Mouse (Mus musculus) lung, embryonic 15.5 days (tissue): ENCODE results near the gene Lipe. TPM values are rescaled to one million over a fixed set of nuclear protein-coding genes. Genes with fewer than 3 reads are reported as not detected.
A peak's percentile ranks its signal among the peaks of the same experiment; 100 is the strongest.

ENCODE experiments used
- ATAC-seq: fragments of 200-750 bp; cut with Nextera tagmentation; 2 replicates; pipeline ENCODE4 v1.8.0; 2017; ENCODE audit warnings: moderate number of reproducible peaks, borderline replicate concordance; ENCODE audit not compliant: low FRiP score, low TSS enrichment; ENCODE audit errors: extremely low read depth
- H3K27ac ChIP-seq: fragments of 300-500 bp; sonication (generic); 2 replicates; pipeline ENCODE4 v1.5.1; 2015; ENCODE audit warnings: moderate library complexity, mild to moderate bottlenecking, inconsistent platforms
- H3K27me3 ChIP-seq: fragments of 300-500 bp; sonication (generic); 2 replicates; pipeline ENCODE4 v1.6.1; 2015; ENCODE audit warnings: inconsistent platforms
- H3K36me3 ChIP-seq: fragments of 300-500 bp; sonication (generic); 2 replicates; pipeline ENCODE4 v1.6.1; 2015; ENCODE audit warnings: inconsistent platforms
- H3K4me1 ChIP-seq: fragments of 300-500 bp; sonication (generic); 2 replicates; pipeline ENCODE4 v1.6.1; 2015; ENCODE audit warnings: inconsistent platforms
- H3K4me2 ChIP-seq: fragments of 300-500 bp; sonication (generic); 2 replicates; pipeline ENCODE4 v1.6.1; 2015; ENCODE audit warnings: inconsistent platforms, mild to moderate bottlenecking, moderate library complexity
- H3K4me3 ChIP-seq: fragments of 300-500 bp; sonication (generic); 2 replicates; pipeline ENCODE4 v1.5.1; 2015; ENCODE audit warnings: mild to moderate bottlenecking, inconsistent platforms
- H3K9ac ChIP-seq: fragments of 300-500 bp; sonication (generic); 2 replicates; pipeline ENCODE4 v1.6.1; 2015; ENCODE audit warnings: inconsistent platforms
- H3K9me3 ChIP-seq: fragments of 300-500 bp; sonication (generic); 2 replicates; pipeline ENCODE4 v1.6.1; 2016; ENCODE audit warnings: inconsistent platforms
- WGBS: fragments of 180-500 bp; shearing (Covaris S2); methylation state at CpG from one replicate; pipeline ENCODE4 v1.1.7; 2015; 5-methylcytosine and 5-hydroxymethylcytosine counted together
- polyA plus RNA-seq: library from polyadenylated mRNA; unstranded; fragments of >200 nt; fragmentation: Nextera tagmentation; extraction: Ambion mirVana; gene quantifications from 2 replicates; pipeline ENCODE4 v1.2.1, GENCODE M21; 2015

Gene Lipe
- polyA plus RNA-seq, 1 experiment from 2014 or later = 9.4 TPM

DNA sequence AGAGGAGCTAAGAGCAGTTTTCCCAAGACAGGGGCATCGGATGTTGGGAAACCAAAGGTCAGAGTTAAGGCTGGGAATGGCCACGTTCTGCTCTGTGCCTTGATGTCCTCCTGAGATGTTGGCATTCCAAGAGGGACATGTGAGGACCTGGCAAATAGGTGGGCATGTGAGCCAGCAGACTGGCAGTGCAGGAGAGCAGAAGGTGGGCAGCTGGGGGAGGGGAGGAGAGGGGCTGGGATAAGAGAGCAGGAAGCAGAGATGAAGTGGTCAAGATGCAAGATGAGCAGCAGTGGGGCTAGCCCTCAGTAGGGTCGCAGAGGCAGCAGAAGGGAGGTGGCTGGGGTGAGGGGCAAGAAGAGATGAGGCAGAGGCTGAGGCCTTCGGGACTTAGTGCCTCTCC, 14.6 kb downstream of the Lipe start:
- no peaks in the 10 kb centered on the region for H3K27me3 ChIP-seq
- H3K4me1 ChIP-seq = peaks cover 42% of the 10 kb centered on the region
- no peaks in the 10 kb centered on the region for H3K9me3 ChIP-seq
- H3K36me3 ChIP-seq = peaks cover 28% of the 10 kb centered on the region
- no peak overlapping the region for H3K4me2 ChIP-seq
- no peak for ATAC-seq
- WGBS = 63% methylated on average over 4 of the region's 4 CpGs
- no peak overlapping the region for H3K9ac ChIP-seq
- no peak overlapping the region for H3K27ac ChIP-seq
- H3K4me3 ChIP-seq = no peak overlapping the region

DNA sequence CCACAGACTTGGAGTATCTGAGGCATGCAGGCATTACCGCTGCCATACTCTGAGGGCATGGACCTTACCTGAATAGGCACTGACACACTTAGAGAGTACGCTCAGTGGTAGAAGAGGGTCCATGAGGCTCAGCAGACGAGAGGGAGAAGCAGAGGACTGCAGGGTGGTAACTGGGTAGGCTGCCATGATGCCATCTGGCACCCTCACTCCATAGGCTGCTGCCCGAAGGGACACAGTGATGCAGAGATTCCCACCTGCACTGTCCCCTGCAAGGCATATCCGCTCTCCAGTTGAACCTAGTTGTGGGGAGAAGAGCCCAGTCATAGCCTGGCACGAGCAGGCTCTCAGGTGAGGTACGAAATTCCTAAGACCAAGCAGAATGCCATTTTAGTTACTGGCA, 15.1 kb downstream of the Lipe start:
- Histone ChIP-seq H3K4me2 (no peak overlapping the region), H3K4me3 (no peak overlapping the region), H3K27me3 (no peaks in the 10 kb centered on the region), H3K9ac (no peak overlapping the region), H3K9me3 (no peaks in the 10 kb centered on the region), H3K36me3 (peaks cover 25% of the 10 kb centered on the region), H3K27ac (no peak overlapping the region), H3K4me1 (peaks cover 42% of the 10 kb centered on the region)
- ATAC-seq = no peak
- WGBS = 90% methylated on average over 7 of the region's 7 CpGs

DNA sequence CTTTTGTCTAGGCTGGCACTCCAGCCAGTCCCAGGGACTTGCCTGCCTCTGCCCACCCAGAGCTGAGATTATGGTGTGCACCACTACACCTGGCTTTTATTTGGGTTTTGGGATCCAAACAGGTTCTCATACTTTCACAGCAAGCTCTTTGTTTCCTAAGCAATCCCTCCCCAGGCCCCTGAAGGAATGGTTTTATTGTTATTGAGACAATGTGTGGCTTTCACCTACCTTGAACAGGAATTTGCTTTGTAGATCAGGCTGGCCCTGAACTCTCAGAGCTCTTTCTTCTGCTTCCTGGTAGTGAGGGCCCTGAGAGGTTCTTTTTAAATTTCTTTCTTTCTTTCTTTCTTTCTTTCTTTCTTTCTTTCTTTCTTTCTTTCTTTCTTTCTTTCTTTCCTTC, 16.0 kb downstream of the Lipe start:
- H3K9ac ChIP-seq = no peak overlapping the region
- no peak overlapping the region for H3K4me2 ChIP-seq
- H3K27ac ChIP-seq = peak overlapping the region; percentile 8; the same call in 1 of the 2 replicates
- H3K9me3 ChIP-seq = no peaks in the 10 kb centered on the region
- H3K27me3 ChIP-seq = no peaks in the 10 kb centered on the region
- peaks cover 42% of the 10 kb centered on the region for H3K4me1 ChIP-seq
- H3K36me3 ChIP-seq = peaks cover 20% of the 10 kb centered on the region
- no peak for ATAC-seq
- H3K4me3 ChIP-seq = no peak overlapping the region

DNA sequence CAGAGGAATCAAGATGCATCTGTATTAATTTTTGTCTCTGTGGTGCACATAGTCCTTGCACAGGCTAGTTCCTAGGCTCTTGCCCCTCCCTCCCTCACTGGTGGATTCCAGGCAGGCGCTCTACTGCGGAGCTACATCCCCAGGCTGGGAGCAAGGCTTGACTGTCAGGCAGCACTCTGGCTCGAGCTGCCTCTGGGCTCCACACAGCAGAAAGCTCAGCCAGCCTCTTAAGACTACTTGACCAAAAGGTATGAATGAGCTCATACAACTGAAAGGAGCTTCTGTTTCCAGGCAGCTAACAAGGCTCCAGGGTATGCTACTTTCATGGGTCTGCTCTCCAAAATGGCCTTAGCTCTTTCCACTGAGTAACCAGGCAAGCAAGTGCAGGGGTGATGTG, 17.2 kb downstream of the Lipe start:
- Histone ChIP-seq H3K27ac (peak overlapping the region; percentile 9; the same call in 1 of the 2 replicates), H3K9ac (no peak overlapping the region), H3K4me1 (peaks cover 41% of the 10 kb centered on the region), H3K9me3 (no peaks in the 10 kb centered on the region), H3K4me2 (no peak overlapping the region), H3K36me3 (peaks cover 18% of the 10 kb centered on the region), H3K4me3 (no peak overlapping the region), H3K27me3 (no peaks in the 10 kb centered on the region)
- 25% methylated on average over 3 of the region's 3 CpGs for WGBS
- ATAC-seq = no peak

DNA sequence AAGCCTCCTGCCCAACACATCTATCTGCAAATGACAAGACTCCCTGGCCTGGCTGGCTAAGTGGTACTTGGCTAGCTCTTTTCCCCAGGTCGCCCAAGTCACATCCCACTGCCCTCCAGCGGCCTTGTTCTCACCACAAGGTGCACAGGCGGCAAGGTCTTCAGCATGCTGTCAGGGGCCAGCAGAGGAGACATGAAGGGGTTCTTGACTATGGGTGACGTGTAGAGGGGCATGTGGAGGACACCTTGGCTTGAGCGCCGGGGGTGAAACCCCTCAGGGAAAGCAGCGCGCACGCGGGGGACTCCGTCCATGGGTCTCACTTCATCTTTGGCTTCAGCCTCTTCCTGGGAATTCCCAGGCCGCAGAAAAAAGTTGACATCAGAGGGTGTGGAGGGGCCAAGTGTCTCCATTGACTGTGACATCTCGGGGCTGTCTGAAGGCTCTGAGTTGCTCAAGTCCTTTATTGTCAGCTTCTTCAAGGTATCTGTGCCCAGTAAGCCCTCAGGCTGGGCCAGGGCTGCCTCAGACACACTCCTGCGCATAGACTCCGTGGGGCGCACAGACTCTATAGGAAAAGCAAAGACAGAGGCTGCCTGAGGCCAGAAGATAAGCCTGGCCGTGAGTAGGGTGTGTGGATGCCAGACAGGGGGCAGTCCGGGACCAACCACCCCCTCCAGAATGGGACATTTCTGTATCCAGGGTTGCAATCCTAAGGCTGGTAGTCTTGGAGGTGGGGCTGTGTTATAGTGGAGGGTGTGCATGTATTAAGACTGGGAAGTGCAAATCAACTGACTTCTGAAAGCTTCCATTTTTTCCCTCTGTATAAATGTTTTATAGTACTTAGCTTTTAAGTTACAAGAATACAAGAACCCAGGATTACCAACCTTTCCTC, 17.9 kb downstream of the Lipe start:
- Histone ChIP-seq H3K4me1 (peaks cover 34% of the 10 kb centered on the region), H3K27me3 (no peaks in the 10 kb centered on the region), H3K36me3 (peaks cover 18% of the 10 kb centered on the region), H3K9me3 (no peaks in the 10 kb centered on the region), H3K4me3 (peak overlapping the region; percentile 41; the same call in 1 of the 2 replicates), H3K27ac (peak overlapping the region; percentile 9; the same call in 1 of the 2 replicates), H3K9ac (0 out of 2 replicates have a peak overlapping the region, but pooled peaks have one; percentile 21), H3K4me2 (peak overlapping the region; percentile 67)
- WGBS = 48% methylated on average over 18 of the region's 18 CpGs
- peak; percentile 17; the same call in 1 of the 2 replicates for ATAC-seq

DNA sequence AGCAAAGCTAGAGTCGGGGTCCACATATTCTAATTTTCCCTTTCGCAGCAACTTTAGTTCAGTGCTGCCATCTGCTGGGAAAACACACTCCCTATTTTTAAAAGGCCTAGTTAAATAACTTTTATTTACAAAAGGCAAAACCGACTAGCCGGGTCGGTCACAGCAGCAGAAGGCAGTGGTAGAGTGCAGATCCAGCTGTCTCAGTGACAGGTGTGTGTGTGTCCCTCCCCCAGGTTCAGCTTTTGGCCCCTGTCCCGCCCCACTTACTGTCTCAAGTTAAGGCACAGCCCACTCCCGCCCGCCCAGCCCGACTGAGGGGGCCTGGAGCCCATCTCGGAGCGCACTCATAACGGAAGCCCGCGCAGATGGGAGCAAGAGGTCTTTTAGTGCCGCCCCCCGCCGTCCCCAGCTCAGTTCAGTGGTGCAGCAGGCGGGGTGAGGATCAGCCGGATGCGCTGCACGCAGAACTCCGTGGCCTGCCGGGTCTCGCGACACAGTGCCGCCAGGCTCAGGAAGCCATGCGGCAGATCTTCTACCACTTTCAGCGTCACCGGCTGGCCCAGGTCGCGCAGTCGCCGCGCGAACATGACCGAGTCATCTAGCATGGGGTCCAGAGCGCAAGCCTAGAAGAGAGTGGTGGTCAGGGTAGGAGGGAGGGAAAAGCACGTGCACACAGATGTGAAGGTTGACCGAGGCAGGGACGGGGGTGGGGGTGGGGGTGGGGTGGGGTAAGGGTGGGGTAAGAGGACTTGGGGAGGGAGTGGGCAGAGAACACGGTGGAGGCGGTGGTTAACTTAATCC, 18.8 kb downstream of the Lipe start:
- Histone ChIP-seq H3K27me3 (no peaks in the 10 kb centered on the region), H3K4me1 (peaks cover 29% of the 10 kb centered on the region), H3K9ac (peak overlapping the region; percentile 21), H3K9me3 (no peaks in the 10 kb centered on the region), H3K27ac (peak overlapping the region; percentile 43), H3K36me3 (peaks cover 16% of the 10 kb centered on the region), H3K4me2 (peak overlapping the region; percentile 67), H3K4me3 (peak overlapping the region; percentile 41)
- peak; percentile 47; the same call in 1 of the 2 replicates for ATAC-seq
- WGBS = 1% methylated on average over 42 of the region's 42 CpGs

DNA sequence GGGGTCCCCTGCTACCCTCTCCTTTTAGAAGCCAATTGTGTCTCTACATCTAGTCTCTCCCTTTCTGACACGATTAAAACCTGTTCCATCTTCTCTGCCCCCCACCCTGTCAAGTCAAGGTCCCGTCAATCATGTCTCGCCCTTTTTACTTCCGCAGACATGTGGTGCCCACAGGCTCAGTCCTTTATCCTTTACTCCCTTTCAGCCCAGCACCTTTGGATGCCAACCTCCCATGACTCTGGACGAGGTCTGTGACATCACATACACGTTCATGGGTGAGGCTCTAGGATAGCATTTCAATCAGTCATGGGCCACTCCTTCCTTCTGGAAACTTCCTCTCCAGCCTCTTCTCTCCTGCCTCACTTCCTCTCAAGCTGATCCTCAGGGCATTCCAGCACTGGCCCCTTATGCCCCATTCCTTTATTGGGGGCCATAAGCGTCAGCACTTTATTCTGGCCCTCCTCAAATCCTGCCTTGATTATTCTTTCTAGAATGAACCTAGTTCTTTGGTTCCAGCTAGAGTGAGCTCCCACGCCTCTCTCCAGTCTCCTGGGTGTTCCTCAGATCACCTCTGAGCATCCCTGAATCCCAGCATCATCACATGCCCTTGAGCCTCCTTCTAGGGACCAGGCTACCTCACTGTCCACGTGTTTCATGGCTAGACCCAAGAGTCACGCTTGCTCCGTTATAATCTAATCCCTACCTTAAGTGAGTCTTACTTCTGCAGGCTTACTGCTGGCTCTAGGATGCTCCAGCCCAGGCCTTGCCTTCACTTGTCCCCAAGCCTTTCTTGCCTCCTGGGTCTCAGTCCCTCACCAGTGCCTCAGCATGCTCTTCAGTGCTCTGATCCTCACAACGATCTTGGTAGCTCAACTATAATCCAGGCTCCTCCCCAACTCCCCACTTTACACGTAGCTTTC, 20.1 kb downstream of the Lipe start:
- H3K4me2 ChIP-seq = no peak overlapping the region
- no peaks in the 10 kb centered on the region for H3K9me3 ChIP-seq
- 78% methylated on average over 13 of the region's 13 CpGs for WGBS

DNA sequence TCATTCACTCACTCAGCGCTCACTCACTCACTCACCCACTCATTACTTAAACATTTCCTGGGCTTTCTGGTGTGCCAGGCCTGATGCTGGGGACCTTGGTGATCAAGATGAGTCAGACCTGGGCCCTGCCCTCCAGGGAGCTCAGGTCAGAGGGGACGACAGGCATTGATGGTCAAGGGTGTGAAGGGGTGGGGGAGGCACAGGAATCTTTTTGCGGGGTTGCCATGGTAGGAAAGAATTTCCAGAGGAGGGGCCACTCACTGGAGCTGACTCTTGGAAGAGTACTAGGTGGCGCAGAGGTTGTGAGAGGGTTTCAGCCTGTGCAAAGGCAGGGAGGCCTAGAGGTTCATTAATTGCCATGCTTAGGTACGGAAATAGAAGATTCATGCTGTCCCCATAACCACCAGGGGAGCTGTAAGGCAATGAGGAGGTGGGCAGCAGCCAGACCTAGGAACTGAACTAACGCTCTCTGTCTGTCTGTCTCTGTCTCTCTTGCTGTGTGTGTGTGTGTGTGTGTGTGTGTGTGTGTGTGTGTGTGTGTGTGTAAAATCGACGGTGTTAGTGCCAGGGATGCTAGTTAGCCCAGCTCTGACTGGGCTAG, 21.3 kb downstream of the Lipe start:
- Histone ChIP-seq H3K4me2 (peak overlapping the region; percentile 55), H3K27me3 (no peaks in the 10 kb centered on the region), H3K4me3 (peak overlapping the region; percentile 36), H3K27ac (no peak overlapping the region), H3K9me3 (no peaks in the 10 kb centered on the region), H3K4me1 (peaks cover 29% of the 10 kb centered on the region), H3K9ac (no peak overlapping the region), H3K36me3 (peaks cover 3% of the 10 kb centered on the region; the same call in 1 of the 2 replicates)
- no peak for ATAC-seq
- 41% methylated on average over 8 of the region's 8 CpGs for WGBS

More for the DNA sequence above, 20.1 kb downstream of the Lipe start:
- no peak overlapping the region for H3K9ac ChIP-seq
- no peak for ATAC-seq
- H3K4me1 ChIP-seq = peaks cover 29% of the 10 kb centered on the region
- no peaks in the 10 kb centered on the region for H3K27me3 ChIP-seq
- H3K27ac ChIP-seq = no peak overlapping the region
- H3K36me3 ChIP-seq = peaks cover 10% of the 10 kb centered on the region; the same call in 1 of the 2 replicates
- no peak overlapping the region for H3K4me3 ChIP-seq

DNA sequence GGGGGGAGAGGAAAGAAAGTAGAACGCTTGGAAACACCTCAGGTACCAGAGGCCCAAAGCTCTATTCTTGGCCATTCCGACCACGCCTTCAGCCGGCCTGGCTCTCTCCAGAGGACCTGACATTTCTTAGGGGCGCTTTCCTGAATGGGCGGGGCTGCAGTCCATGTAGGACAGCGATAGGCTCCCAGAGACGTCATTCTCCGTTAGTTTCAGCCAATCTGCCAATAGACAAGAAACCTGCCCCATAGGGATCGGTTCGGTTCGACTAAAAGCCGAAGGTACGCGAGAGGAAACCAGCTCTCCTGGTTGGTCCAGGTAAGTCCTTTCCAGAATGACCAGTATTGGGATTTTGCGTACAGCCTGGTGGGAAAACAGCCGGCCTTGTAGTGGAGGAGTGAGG, 22.0 kb downstream of the Lipe start:
- Histone ChIP-seq H3K9ac (0 out of 2 replicates have a peak overlapping the region, but pooled peaks have one; percentile 7), H3K4me3 (peak overlapping the region; percentile 36), H3K27ac (no peak overlapping the region), H3K4me1 (peaks cover 29% of the 10 kb centered on the region), H3K9me3 (no peaks in the 10 kb centered on the region), H3K4me2 (peak overlapping the region; percentile 55), H3K36me3 (0 out of 2 replicates have a peak, but pooled peaks cover 2% of the 10 kb centered on the region), H3K27me3 (no peaks in the 10 kb centered on the region)
- no peak for ATAC-seq
- WGBS = 4% methylated on average over 17 of the region's 17 CpGs

DNA sequence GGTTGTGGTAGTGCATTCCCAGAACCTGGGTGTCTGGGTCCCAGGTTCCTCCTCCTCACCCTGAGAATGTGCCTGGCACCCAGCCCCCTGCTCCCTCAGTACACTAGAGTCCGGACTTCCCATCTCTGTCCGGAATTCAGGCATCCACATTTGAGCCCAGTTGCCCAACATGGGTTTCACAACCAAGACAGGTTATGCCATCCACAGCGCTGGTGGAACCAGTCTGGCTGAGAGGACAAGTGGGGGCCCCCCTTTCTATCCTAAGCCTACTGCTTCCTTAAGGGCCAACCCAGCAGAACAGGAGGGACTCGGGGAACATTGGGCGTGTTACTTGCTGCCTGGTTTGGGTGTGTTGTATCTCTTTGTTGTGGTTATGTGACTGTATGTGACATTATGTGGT, 26.1 kb downstream of the Lipe start:
- ATAC-seq = no peak
- Histone ChIP-seq H3K27ac (no peak overlapping the region), H3K4me3 (no peak overlapping the region), H3K9ac (no peak overlapping the region), H3K4me1 (peaks cover 11% of the 10 kb centered on the region; the same call in 1 of the 2 replicates), H3K9me3 (no peaks in the 10 kb centered on the region), H3K4me2 (no peak overlapping the region), H3K27me3 (peaks cover 29% of the 10 kb centered on the region), H3K36me3 (no peaks in the 10 kb centered on the region)
- WGBS = 79% methylated on average over 5 of the region's 5 CpGs
